Comparison of ENCODE assay signal across 8 mouse cellular contexts in genomic region chr4:48046461-48046901, GRCm38 (mm10). TPM values are rescaled to one million over a fixed set of nuclear protein-coding genes. Genes with fewer than 3 reads are reported as not detected.
DNase-seq lines count a peak whose midpoint lies in the region; ATAC-seq lines count a peak whose summit lies in the region.

No protein-coding gene starts in this region.

- peak overlapping the region; percentile 82 for H3K4me3 ChIP-seq in hindbrain, embryonic 10.5 days
- peak overlapping the region; percentile 77 for H3K4me3 ChIP-seq in liver, embryonic 16.5 days (ENCODE audit: low read depth, low read length)

- under 1% methylated on average over 20 of the region's 20 CpGs for WGBS in hindbrain, embryonic 10.5 days
- 2% methylated on average over 20 of the region's 20 CpGs for WGBS in liver, embryonic 16.5 days (ENCODE audit: insufficient replicate concordance)

- H3K27me3 ChIP-seq in hindbrain, embryonic 10.5 days (ENCODE audit: insufficient read depth, poor library complexity, severe bottlenecking): peaks cover 54% of the 10 kb centered on the region
- peaks cover 73% of the 10 kb centered on the region for H3K27me3 ChIP-seq in liver, embryonic 16.5 days (ENCODE audit: control insufficient read depth, insufficient read depth, low read depth, low read length)

- no peak overlapping the region for H3K9ac ChIP-seq in liver, embryonic 16.5 days (ENCODE audit: low read depth, low read length)

- no peaks in the 10 kb centered on the region for H3K36me3 ChIP-seq in hindbrain, embryonic 10.5 days
- no peaks in the 10 kb centered on the region for H3K36me3 ChIP-seq in liver, embryonic 16.5 days (ENCODE audit: control insufficient read depth, insufficient read depth)

- no peak for ATAC-seq in liver, embryonic 16.5 days (ENCODE audit: low read depth)

- peak overlapping the region; percentile 89 for H3K27ac ChIP-seq in hindbrain, embryonic 10.5 days
- H3K27ac ChIP-seq in liver, embryonic 16.5 days (ENCODE audit: low read length): no peak overlapping the region

- peak overlapping the region; percentile 96 for H3K4me2 ChIP-seq in liver, embryonic 16.5 days (ENCODE audit: low read depth, low read length)

- peak; percentile 53 for DNase-seq in adrenal gland, adult 2 months
- no peak for DNase-seq in adrenal gland, postnatal 4 days (ENCODE audit: low spot score in 2 of 2)
- DNase-seq in CD8-positive naive resting alpha-beta T cell, adult 2 months (ENCODE audit: low read depth in 2 of 2, low spot score in 2 of 2): peak; percentile 26 to 32
- DNase-seq in embryo, embryonic 10.5 days (ENCODE audit: low spot score): peak; percentile 55
- DNase-seq in hindbrain, embryonic 10.5 days (ENCODE audit: low spot score): peak; percentile 53
- no peak for DNase-seq in layer of hippocampus, adult 18-20 months (ENCODE audit: low spot score in 2 of 2)
- DNase-seq in layer of hippocampus, postnatal 25 days (ENCODE audit: extremely low spot score in 1 of 2, low spot score in 1 of 2): no peak

- peaks cover 70% of the 10 kb centered on the region for H3K4me1 ChIP-seq in hindbrain, embryonic 10.5 days (replicated peaks)
- H3K4me1 ChIP-seq in liver, embryonic 16.5 days (ENCODE audit: control insufficient read depth, low read depth, low read length): peaks cover 20% of the 10 kb centered on the region

- no peaks in the 10 kb centered on the region for H3K9me3 ChIP-seq in hindbrain, embryonic 10.5 days
- H3K9me3 ChIP-seq in liver, embryonic 16.5 days (replicated peaks; ENCODE audit: control insufficient read depth, low read length): no peaks in the 10 kb centered on the region

RNA-seq across cellular contexts. Expression of gene Nr4a3, which starts 1.5 kb away (rescaled TPM):
- 100 to 1,000 TPM in 1 of 2 experiments, 10 to 100 TPM in 1; 45.6 to 171 TPM for total RNA-seq in adrenal gland, adult 2 months (2021)
- polyA plus RNA-seq in adrenal gland, adult 2 months (2012; rRNA removed): 108 and 138 TPM in 2 replicates
- 10 to 100 TPM; 31.5 to 36.2 TPM for total RNA-seq in adrenal gland, postnatal 4 days (2021)
- 0.44 and 1.2 TPM in 2 replicates for polyA plus RNA-seq in hindbrain, embryonic 10.5 days (2016; fragmentation: Nextera tagmentation; extraction: Ambion mirVana)
- polyA plus RNA-seq in liver, embryonic 16.5 days (2015; fragmentation: Nextera tagmentation; extraction: Ambion mirVana): not detected in 2 replicates
- 10 to 100 TPM; 61.0 to 87.4 TPM for total RNA-seq in layer of hippocampus, adult 18-20 months (2021)
- 10 to 100 TPM; 60.7 to 82.9 TPM for total RNA-seq in layer of hippocampus, postnatal 25 days (2021)

Comparison
In these comparisons a context has a peak if more than half of its experiments do, and no peak if none do; other contexts are left out.
1. DNase-seq: peak in adrenal gland, adult 2 months (single experiment), CD8-positive naive resting alpha-beta T cell, adult 2 months (2 of 2), embryo, embryonic 10.5 days (single experiment) and hindbrain, embryonic 10.5 days (single experiment); none in adrenal gland, postnatal 4 days (0 of 2), layer of hippocampus, adult 18-20 months (0 of 2) and layer of hippocampus, postnatal 25 days (0 of 2).